Mouse (Mus musculus): Measurements from ENCODE around the gene Tmem30a. TPM values are rescaled to one million over a fixed set of nuclear protein-coding genes. Genes with fewer than 3 reads are reported as not detected.

Gene Tmem30a
- total and polyA plus RNA-seq, 2 experiments from 2014 or later = 126 to 182 TPM

DNA sequence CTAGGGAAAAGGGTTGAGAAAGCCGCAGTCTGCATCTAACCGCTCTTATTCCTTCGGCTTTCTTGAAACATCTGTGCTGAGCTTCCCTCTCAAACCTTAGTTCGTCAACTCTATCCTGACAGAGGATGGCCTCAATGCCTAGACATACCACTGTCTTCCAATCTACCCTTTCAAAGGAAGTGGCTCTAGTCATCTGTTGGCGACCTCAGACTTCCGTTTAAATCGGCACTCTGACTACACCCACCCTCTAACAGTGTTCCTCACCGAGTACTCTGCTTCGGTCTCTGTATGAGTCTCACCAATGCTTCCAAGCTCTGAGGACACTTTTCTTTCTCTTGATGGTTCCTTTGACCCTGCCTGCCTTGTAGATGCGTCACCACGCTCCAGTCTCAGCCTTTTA lies 22.7 kb upstream of the Tmem30a start:
- WGBS = 91% methylated on average over 11 of the region's 11 CpGs
- no peak for ATAC-seq (ENCODE audit: low FRiP score)

DNA sequence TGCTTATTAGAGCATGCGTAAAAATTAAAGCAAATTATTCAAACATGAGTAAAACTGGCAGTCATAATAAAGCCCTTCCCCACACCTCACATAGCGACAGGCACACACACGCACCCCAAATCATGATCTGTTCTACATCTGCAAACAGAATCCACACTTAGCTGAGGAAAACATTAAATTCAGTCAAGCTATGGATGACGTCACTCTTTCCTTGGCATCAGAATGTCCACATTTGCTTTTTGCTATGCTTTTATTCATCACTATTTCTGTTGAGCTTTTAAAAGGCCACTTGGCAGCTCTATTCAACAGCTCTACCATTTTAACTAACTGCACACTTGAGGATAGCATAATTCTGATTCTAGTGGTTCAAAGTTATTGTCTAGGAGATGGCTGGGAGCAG lies 21.3 kb upstream of the Tmem30a start:
- H3K27me3 ChIP-seq (ENCODE audit: insufficient read depth, low read length) = no peaks in the 10 kb centered on the region
- no peak overlapping the region for H3K27ac ChIP-seq (ENCODE audit: low read depth, low read length)
- DNase-seq (ENCODE audit: low spot score) (no peak), ATAC-seq (ENCODE audit: low FRiP score) (no peak)
- TF ChIP-seq CTCF (IDR thresholded peaks at IDR 0.05) = no peak
- H3K4me1 ChIP-seq (ENCODE audit: insufficient read depth, low read length) = no peaks in the 10 kb centered on the region
- peaks cover 7% of the 10 kb centered on the region; the same call in 1 of the 2 replicates for H3K36me3 ChIP-seq (ENCODE audit: insufficient read depth, low read length)
- no peak overlapping the region for H3K4me3 ChIP-seq (ENCODE audit: low read depth, low read length)
- H3K4me2 ChIP-seq (ENCODE audit: low read depth, low read length, poor library complexity, severe bottlenecking) = no peak overlapping the region
- 84% methylated on average over 4 of the region's 4 CpGs for WGBS
- H3K9me3 ChIP-seq (ENCODE audit: low read length) = no peaks in the 10 kb centered on the region
- no peak overlapping the region for H3K9ac ChIP-seq (replicated peaks; ENCODE audit: low read length, poor library complexity, severe bottlenecking)

More for the DNA sequence above, 22.7 kb upstream of the Tmem30a start:
- no peak for DNase-seq (ENCODE audit: low spot score)
- Histone ChIP-seq H3K4me3 (ENCODE audit: low read depth, low read length) (no peak overlapping the region), H3K9me3 (ENCODE audit: low read length) (no peaks in the 10 kb centered on the region), H3K27me3 (ENCODE audit: insufficient read depth, low read length) (no peaks in the 10 kb centered on the region), H3K4me1 (ENCODE audit: insufficient read depth, low read length) (no peaks in the 10 kb centered on the region), H3K27ac (ENCODE audit: low read depth, low read length) (no peak overlapping the region), H3K36me3 (ENCODE audit: insufficient read depth, low read length) (peaks cover 7% of the 10 kb centered on the region; the same call in 1 of the 2 replicates), H3K9ac (replicated peaks; ENCODE audit: low read length, poor library complexity, severe bottlenecking) (no peak overlapping the region), H3K4me2 (ENCODE audit: low read depth, low read length, poor library complexity, severe bottlenecking) (no peak overlapping the region)
- no peak for TF ChIP-seq CTCF (IDR thresholded peaks at IDR 0.05)

- no peak for ATAC-seq (ENCODE audit: low FRiP score)
- Histone ChIP-seq H3K36me3 (ENCODE audit: insufficient read depth, low read length) (0 out of 2 replicates have a peak, but pooled peaks cover under 1% of the 10 kb centered on the region), H3K27ac (ENCODE audit: low read depth, low read length) (no peak overlapping the region), H3K4me1 (ENCODE audit: insufficient read depth, low read length) (no peaks in the 10 kb centered on the region), H3K27me3 (ENCODE audit: insufficient read depth, low read length) (no peaks in the 10 kb centered on the region), H3K4me3 (ENCODE audit: low read depth, low read length) (no peak overlapping the region), H3K4me2 (ENCODE audit: low read depth, low read length, poor library complexity, severe bottlenecking) (no peak overlapping the region), H3K9ac (replicated peaks; ENCODE audit: low read length, poor library complexity, severe bottlenecking) (no peak overlapping the region), H3K9me3 (ENCODE audit: low read length) (no peaks in the 10 kb centered on the region)
- WGBS = 80% methylated on average over 10 of the region's 11 CpGs
- DNase-seq (ENCODE audit: low spot score) = no peak
- no peak for TF ChIP-seq CTCF (IDR thresholded peaks at IDR 0.05)
Observed at GRCm38 (mm10) chr9:79810969-79811902, 17.9 kb upstream of the Tmem30a start.

DNA sequence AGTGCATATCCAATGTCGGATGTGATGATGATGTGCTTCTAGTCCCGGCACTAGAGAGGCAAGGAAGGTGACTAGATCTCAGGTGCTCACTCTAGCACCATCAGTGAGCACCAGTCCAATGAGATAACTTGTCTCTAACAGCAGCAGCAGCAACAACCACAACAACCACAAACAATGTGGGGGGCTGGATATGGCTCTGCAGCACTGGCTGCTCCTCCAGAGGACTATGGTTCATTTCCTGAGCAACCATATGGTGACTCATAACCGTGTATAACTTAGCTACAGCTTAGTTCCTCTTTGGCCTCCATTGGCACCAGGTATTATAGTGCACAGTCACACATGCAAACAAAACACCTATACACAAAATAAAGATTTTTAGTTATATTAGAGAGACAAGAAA lies 17.2 kb upstream of the Tmem30a start:
- no peak for DNase-seq (ENCODE audit: low spot score)
- no peaks in the 10 kb centered on the region for H3K4me1 ChIP-seq (ENCODE audit: insufficient read depth, low read length)

DNA sequence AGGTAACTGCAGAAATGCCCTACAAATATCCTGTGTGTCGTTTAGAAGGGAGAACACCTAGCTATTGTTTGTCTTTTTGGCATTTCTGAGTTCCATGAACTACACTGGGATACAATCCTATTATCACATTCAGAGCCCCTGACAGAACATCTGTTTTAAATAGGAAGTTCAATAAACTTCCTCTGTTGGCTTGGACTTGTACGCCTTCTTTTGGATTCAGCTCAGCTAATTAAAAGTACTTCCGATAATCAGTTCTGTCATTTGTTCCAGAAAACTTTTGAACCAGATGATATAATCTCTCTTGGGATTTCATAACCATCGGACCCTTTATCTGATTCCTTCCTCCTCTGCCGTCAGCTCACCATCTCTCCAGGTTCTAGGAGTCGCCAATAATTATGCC lies 16.1 kb upstream of the Tmem30a start:
- Histone ChIP-seq H3K4me2 (ENCODE audit: low read depth, low read length, poor library complexity, severe bottlenecking) (no peak overlapping the region), H3K27me3 (ENCODE audit: insufficient read depth, low read length) (no peaks in the 10 kb centered on the region), H3K9ac (replicated peaks; ENCODE audit: low read length, poor library complexity, severe bottlenecking) (no peak overlapping the region), H3K36me3 (ENCODE audit: insufficient read depth, low read length) (no peaks in the 10 kb centered on the region), H3K4me3 (ENCODE audit: low read depth, low read length) (no peak overlapping the region), H3K4me1 (ENCODE audit: insufficient read depth, low read length) (no peaks in the 10 kb centered on the region), H3K9me3 (ENCODE audit: low read length) (no peaks in the 10 kb centered on the region), H3K27ac (ENCODE audit: low read depth, low read length) (no peak overlapping the region)
- DNase-seq (ENCODE audit: low spot score) = no peak
- WGBS = 69% methylated on average over 6 of the region's 6 CpGs
- no peak for TF ChIP-seq CTCF (IDR thresholded peaks at IDR 0.05)
- no peak for ATAC-seq (ENCODE audit: low FRiP score)

More for the DNA sequence above, 17.2 kb upstream of the Tmem30a start:
- no peak for TF ChIP-seq CTCF (IDR thresholded peaks at IDR 0.05)
- Histone ChIP-seq H3K4me3 (ENCODE audit: low read depth, low read length) (no peak overlapping the region), H3K9me3 (ENCODE audit: low read length) (no peaks in the 10 kb centered on the region), H3K27me3 (ENCODE audit: insufficient read depth, low read length) (no peaks in the 10 kb centered on the region), H3K4me2 (ENCODE audit: low read depth, low read length, poor library complexity, severe bottlenecking) (no peak overlapping the region), H3K9ac (replicated peaks; ENCODE audit: low read length, poor library complexity, severe bottlenecking) (no peak overlapping the region), H3K36me3 (ENCODE audit: insufficient read depth, low read length) (no peaks in the 10 kb centered on the region), H3K27ac (ENCODE audit: low read depth, low read length) (no peak overlapping the region)
- no peak for ATAC-seq (ENCODE audit: low FRiP score)
- WGBS = 77% methylated on average over 3 of the region's 3 CpGs

GRCm38 (mm10) chr9:79807178-79807577 lies 13.9 kb upstream of the Tmem30a start:
- DNase-seq (ENCODE audit: low spot score) (no peak), ATAC-seq (ENCODE audit: low FRiP score) (no peak)
- Histone ChIP-seq H3K9ac (replicated peaks; ENCODE audit: low read length, poor library complexity, severe bottlenecking) (no peak overlapping the region), H3K4me2 (ENCODE audit: low read depth, low read length, poor library complexity, severe bottlenecking) (no peak overlapping the region), H3K27ac (ENCODE audit: low read depth, low read length) (no peak overlapping the region), H3K4me3 (ENCODE audit: low read depth, low read length) (no peak overlapping the region), H3K9me3 (ENCODE audit: low read length) (no peaks in the 10 kb centered on the region), H3K27me3 (ENCODE audit: insufficient read depth, low read length) (no peaks in the 10 kb centered on the region), H3K36me3 (ENCODE audit: insufficient read depth, low read length) (no peaks in the 10 kb centered on the region), H3K4me1 (ENCODE audit: insufficient read depth, low read length) (no peaks in the 10 kb centered on the region)
- TF ChIP-seq CTCF (IDR thresholded peaks at IDR 0.05) = no peak
- WGBS = 52% methylated on average over 4 of the region's 4 CpGs
